8 mouse cellular contexts compared by ENCODE assay signal in the genomic region with DNA sequence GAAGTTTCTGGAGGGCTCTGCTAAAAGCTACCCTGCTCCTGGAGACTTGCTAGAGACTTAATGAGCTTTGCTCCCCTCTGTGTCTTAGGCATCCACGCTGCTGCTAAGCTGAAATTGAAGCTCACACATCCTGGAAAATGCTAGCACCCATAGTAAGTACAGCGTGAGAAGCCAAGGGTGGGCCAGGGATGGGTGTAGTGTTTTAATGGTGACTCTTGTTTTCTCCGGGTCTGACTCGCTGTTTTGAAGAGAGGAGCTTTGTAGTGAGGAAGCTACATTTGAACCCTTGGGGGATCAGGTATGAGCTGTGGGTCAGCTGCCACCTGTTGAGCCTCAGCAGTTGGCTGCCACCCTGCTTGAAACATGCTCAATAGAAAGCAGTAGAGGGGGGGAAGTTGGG. TPM values are rescaled to one million over a fixed set of nuclear protein-coding genes. Genes with fewer than 3 reads are reported as not detected.
DNase-seq lines count a peak whose midpoint lies in the region; ATAC-seq and TF ChIP-seq lines count a peak whose summit lies in the region.

No protein-coding gene starts in this region.

- H3K36me3 ChIP-seq in lung, embryonic 15.5 days, result no peaks in the 10 kb centered on the region
- H3K36me3 ChIP-seq in embryonic facial prominence, embryonic 15.5 days, result no peaks in the 10 kb centered on the region
- H3K36me3 ChIP-seq in intestine, embryonic 16.5 days (ENCODE audit: control insufficient read depth, insufficient read depth, low read length), result no peaks in the 10 kb centered on the region
- H3K36me3 ChIP-seq in myocyte (ENCODE audit: control insufficient read depth, insufficient read depth), result no peaks in the 10 kb centered on the region

- no peaks in the 10 kb centered on the region for H3K79me2 ChIP-seq in myocyte (ENCODE audit: control insufficient read depth, insufficient read depth)

- H3ac ChIP-seq in myocyte (ENCODE audit: control insufficient read depth, insufficient read length), result peak overlapping the region; percentile 55

- H3K4me1 ChIP-seq in lung, embryonic 15.5 days, result no peaks in the 10 kb centered on the region
- H3K4me1 ChIP-seq in embryonic facial prominence, embryonic 15.5 days, result peaks cover 20% of the 10 kb centered on the region
- peaks cover 9% of the 10 kb centered on the region; the same call in 1 of the 2 replicates for H3K4me1 ChIP-seq in intestine, embryonic 16.5 days (ENCODE audit: control insufficient read depth, insufficient read depth, low read length)

- no peak for DNase-seq in lung, postnatal 14 days
- no peak for DNase-seq in ovary, postnatal 10 days (ENCODE audit: low spot score)
- DNase-seq in adrenal gland, adult 8-10 months, result no peak
- DNase-seq in cerebellum, postnatal 4 days (ENCODE audit: low spot score in 2 of 2), result no peak

- no peak for TF ChIP-seq POLR2A in myocyte (IDR thresholded peaks at IDR 0.05; ENCODE audit: insufficient read length, low read depth)

- H3K27me3 ChIP-seq in lung, embryonic 15.5 days, result no peaks in the 10 kb centered on the region
- no peaks in the 10 kb centered on the region for H3K27me3 ChIP-seq in embryonic facial prominence, embryonic 15.5 days
- H3K27me3 ChIP-seq in intestine, embryonic 16.5 days (replicated peaks; ENCODE audit: control insufficient read depth, insufficient read depth, low read length), result no peaks in the 10 kb centered on the region
- no peaks in the 10 kb centered on the region for H3K27me3 ChIP-seq in myocyte (ENCODE audit: control insufficient read depth, insufficient read depth, insufficient read length)

- WGBS in lung, embryonic 15.5 days, result 8% methylated on average over 4 of the region's 4 CpGs
- 6% methylated on average over 4 of the region's 4 CpGs for WGBS in embryonic facial prominence, embryonic 15.5 days
- 12% methylated on average over 4 of the region's 4 CpGs for WGBS in intestine, embryonic 16.5 days

- H3K27ac ChIP-seq in lung, embryonic 15.5 days, result no peak overlapping the region
- no peak overlapping the region for H3K27ac ChIP-seq in embryonic facial prominence, embryonic 15.5 days (replicated peaks)
- H3K27ac ChIP-seq in intestine, embryonic 16.5 days (ENCODE audit: low read length), result no peak overlapping the region

- no peaks in the 10 kb centered on the region for H3K9me3 ChIP-seq in lung, embryonic 15.5 days
- no peaks in the 10 kb centered on the region for H3K9me3 ChIP-seq in embryonic facial prominence, embryonic 15.5 days (replicated peaks)
- no peaks in the 10 kb centered on the region for H3K9me3 ChIP-seq in intestine, embryonic 16.5 days (ENCODE audit: control insufficient read depth, low read length)

- no peak for ATAC-seq in lung, embryonic 15.5 days (ENCODE audit: borderline replicate concordance, extremely low read depth, low FRiP score, low TSS enrichment)
- peak; percentile 16; the same call in 1 of the 2 replicates for ATAC-seq in embryonic facial prominence, embryonic 15.5 days (ENCODE audit: insufficient number of reproducible peaks, low FRiP score, low TSS enrichment, low read depth)
- ATAC-seq in intestine, embryonic 16.5 days, result peak; percentile 38

- H3K4me2 ChIP-seq in lung, embryonic 15.5 days, result peak overlapping the region; percentile 84
- peak overlapping the region; percentile 84 for H3K4me2 ChIP-seq in embryonic facial prominence, embryonic 15.5 days (replicated peaks)
- H3K4me2 ChIP-seq in intestine, embryonic 16.5 days (ENCODE audit: low read depth, low read length), result peak overlapping the region; percentile 78
- H3K4me2 ChIP-seq in myocyte (ENCODE audit: low read depth), result peak overlapping the region; percentile 86

- H3K4me3 ChIP-seq in lung, embryonic 15.5 days, result peak overlapping the region; percentile 56
- peak overlapping the region; percentile 48 for H3K4me3 ChIP-seq in embryonic facial prominence, embryonic 15.5 days (replicated peaks)
- peak overlapping the region; percentile 60 for H3K4me3 ChIP-seq in intestine, embryonic 16.5 days (ENCODE audit: low read length)
- H3K4me3 ChIP-seq in myocyte, result peak overlapping the region; percentile 47

- peak overlapping the region; percentile 48 for H3K9ac ChIP-seq in lung, embryonic 15.5 days
- peak overlapping the region; percentile 12; the same call in 1 of the 2 replicates for H3K9ac ChIP-seq in embryonic facial prominence, embryonic 15.5 days
- peak overlapping the region; percentile 69 for H3K9ac ChIP-seq in intestine, embryonic 16.5 days (ENCODE audit: low read depth, low read length)

TF ChIP-seq in myocyte, 11 proteins besides CTCF, POLR2A, EP300 and RAD21:
- no peak for TF ChIP-seq E2F4 (IDR thresholded peaks at IDR 0.05; ENCODE audit: insufficient read depth)
- TF ChIP-seq MYOG (IDR thresholded peaks at IDR 0.05; ENCODE audit: control insufficient read depth in 1 of 3, insufficient read depth in 1 of 3, insufficient read length in 2 of 3, low read depth in 2 of 3), result peak in 1 of 3 experiments; percentile 53
- peak in 2 of 3 experiments; percentile 23 to 50 for TF ChIP-seq MYOD1 (IDR thresholded peaks at IDR 0.05; ENCODE audit: control insufficient read depth in 1 of 3, insufficient read length in 2 of 3, low read depth in 2 of 3)
TF ChIP-seq in myocyte: peak in this region for 2.

RNA-seq across cellular contexts. Expression of a gene that starts 0.6 kb away (rescaled TPM):
- 13.1 and 16.6 TPM in 2 replicates for polyA plus RNA-seq in lung, embryonic 15.5 days (2015; fragmentation: Nextera tagmentation; extraction: Ambion mirVana)
- 13.0 and 14.8 TPM in 2 replicates for polyA plus RNA-seq in embryonic facial prominence, embryonic 15.5 days (2015; fragmentation: Nextera tagmentation; extraction: Ambion mirVana)
- 5.5 and 7.2 TPM in 2 replicates for polyA plus RNA-seq in intestine, embryonic 16.5 days (2015; fragmentation: Nextera tagmentation; extraction: Ambion mirVana)
- polyA plus RNA-seq in myocyte (2012; fragmentation: generic; extraction: Trizol), result 64.5 TPM
- 10 to 100 TPM; 50.3 to 83.3 (median 57.3) TPM for total RNA-seq in adrenal gland, adult 8-10 months (2022)

RNA-seq across cellular contexts. Expression of a gene that starts 49.1 kb away (rescaled TPM):
- polyA plus RNA-seq in lung, embryonic 15.5 days (2015; fragmentation: Nextera tagmentation; extraction: Ambion mirVana), result 1.1 and 1.6 TPM in 2 replicates
- polyA plus RNA-seq in embryonic facial prominence, embryonic 15.5 days (2015; fragmentation: Nextera tagmentation; extraction: Ambion mirVana), result 1.4 and 2.3 TPM in 2 replicates
- 1.8 and 2.0 TPM in 2 replicates for polyA plus RNA-seq in intestine, embryonic 16.5 days (2015; fragmentation: Nextera tagmentation; extraction: Ambion mirVana)
- polyA plus RNA-seq in myocyte (2012; fragmentation: generic; extraction: Trizol), result 0.31 TPM
- total RNA-seq in adrenal gland, adult 8-10 months (2022), result 10 to 100 TPM; 10.0 to 28.4 (median 13.1) TPM

RNA-seq across cellular contexts. Expression of a gene that starts 54.5 kb away (rescaled TPM):
- 0.26 TPM in 1 of 2 replicates, not detected in the other for polyA plus RNA-seq in lung, embryonic 15.5 days (2015; fragmentation: Nextera tagmentation; extraction: Ambion mirVana)
- polyA plus RNA-seq in embryonic facial prominence, embryonic 15.5 days (2015; fragmentation: Nextera tagmentation; extraction: Ambion mirVana), result 0.21 and 0.38 TPM in 2 replicates
- polyA plus RNA-seq in intestine, embryonic 16.5 days (2015; fragmentation: Nextera tagmentation; extraction: Ambion mirVana), result not detected in 2 replicates
- 0.05 TPM for polyA plus RNA-seq in myocyte (2012; fragmentation: generic; extraction: Trizol)
- total RNA-seq in adrenal gland, adult 8-10 months (2022), result under 1 TPM in 2 of 4 experiments, not detected in 2; 0.23 to 0.59 TPM

Comparison
In these comparisons a context has a peak if more than half of its experiments do, and no peak if none do; other contexts are left out.
1. H3K9ac ChIP-seq: peak in every context shown above with its lines; median percentile 69 in intestine, embryonic 16.5 days; 48 in lung, embryonic 15.5 days; 12 in embryonic facial prominence, embryonic 15.5 days.